Mouse (Mus musculus) cerebellum, adult 18-20 months (tissue): ENCODE results near the gene Arpc2.
A peak's percentile ranks its signal among the peaks of the same experiment; 100 is the strongest.

ENCODE experiments used
- DNase-seq, 2 experiments: peaks; one replicate each; pipeline ENCODE4 v3.0.0; 2021

The Arpc2 gene

GRCm38 (mm10) chr1:74303509-74304338 lies 67.8 kb downstream of the Arpc2 start:
- DNase-seq: peak; percentile 70 to 77

- DNase-seq: no peak
These were observed 68.5 kb downstream of the Arpc2 start for GRCm38 (mm10) chr1:74304339-74304790.

- DNase-seq: no peak
These were observed 69.1 kb downstream of the Arpc2 start for GRCm38 (mm10) chr1:74304946-74305345.

- DNase-seq: no peak
These were observed 69.6 kb downstream of the Arpc2 start, which contains the start of gene Tmbim1 for GRCm38 (mm10) chr1:74305522-74305921. Gene Tmbim1 (minus strand): TSS chr1:74305622.

GRCm38 (mm10) chr1:74307146-74307545 lies 71.3 kb downstream of the Arpc2 start:
- no peak for DNase-seq

- no peak for DNase-seq
These were observed 72.4 kb downstream of the Arpc2 start for GRCm38 (mm10) chr1:74308001-74308964.

GRCm38 (mm10) chr1:74309767-74310166 lies 73.9 kb downstream of the Arpc2 start:
- no peak for DNase-seq

GRCm38 (mm10) chr1:74313049-74313692 lies 77.3 kb downstream of the Arpc2 start:
- peak; percentile 73 to 80 for DNase-seq

- no peak for DNase-seq
These were observed 78.9 kb downstream of the Arpc2 start for GRCm38 (mm10) chr1:74314796-74315195.

GRCm38 (mm10) chr1:74316114-74316827 lies 80.4 kb downstream of the Arpc2 start:
- DNase-seq: no peak
